Mouse (Mus musculus) limb, embryonic 11.5 days (tissue): ENCODE data around the gene Satb1. TPM values are rescaled to one million over a fixed set of nuclear protein-coding genes. Genes with fewer than 3 reads are reported as not detected.
A peak's percentile ranks its signal among the peaks of the same experiment; 100 is the strongest.

ENCODE experiments used
- ATAC-seq: fragments of 200-750 bp; cut with Nextera tagmentation; 2 replicates; pipeline ENCODE4 v1.8.0; 2017; ENCODE audit warnings: low read depth; ENCODE audit not compliant: insufficient number of reproducible peaks, low FRiP score, low TSS enrichment
- DNase-seq: peaks from one replicate; pipeline ENCODE4 v3.0.0-alpha.2; 2015; ENCODE audit warnings: low spot score
- H3K27ac ChIP-seq: fragments of 300-500 bp; sonication (generic); replicated peaks from 2 replicates; pipeline ENCODE4 v1.5.1; 2014; ENCODE audit warnings: low read depth, mild to moderate bottlenecking, low read length
- H3K27me3 ChIP-seq: fragments of 300-500 bp; sonication (generic); 2 replicates; pipeline ENCODE4 v1.6.1; 2014; ENCODE audit warnings: mild to moderate bottlenecking, low read length, mixed read lengths; ENCODE audit not compliant: control insufficient read depth, insufficient read depth
- H3K36me3 ChIP-seq: fragments of 300-500 bp; sonication (generic); 2 replicates; pipeline ENCODE4 v1.6.1; 2014; ENCODE audit warnings: mild to moderate bottlenecking, low read length, moderate library complexity, mixed read lengths; ENCODE audit not compliant: control insufficient read depth, insufficient read depth
- H3K4me1 ChIP-seq: fragments of 300-500 bp; sonication (generic); 2 replicates; pipeline ENCODE4 v1.6.1; 2014; ENCODE audit warnings: low read length, mixed read lengths; ENCODE audit not compliant: control insufficient read depth, insufficient read depth
- H3K4me2 ChIP-seq: fragments of 300-500 bp; sonication (generic); 2 replicates; pipeline ENCODE4 v1.6.1; 2014; ENCODE audit warnings: low read depth, mild to moderate bottlenecking, moderate library complexity; ENCODE audit not compliant: severe bottlenecking
- H3K4me3 ChIP-seq: fragments of 300-500 bp; sonication (generic); 2 replicates; pipeline ENCODE4 v1.5.1; 2014; ENCODE audit warnings: low read depth, low read length
- H3K9ac ChIP-seq: fragments of 300-500 bp; sonication (generic); 2 replicates; pipeline ENCODE4 v1.6.1; 2014; ENCODE audit warnings: mild to moderate bottlenecking, low read length
- H3K9me3 ChIP-seq: fragments of 300-500 bp; sonication (generic); 2 replicates; pipeline ENCODE4 v1.6.1; 2016; ENCODE audit warnings: low read length; ENCODE audit not compliant: control insufficient read depth
- WGBS: fragments of 180-500 bp; shearing (Covaris S2); extraction: QIAGEN DNeasy Blood & Tissue Kit; methylation state at CpG from one replicate; pipeline ENCODE4 v1.1.7; 2014; 5-methylcytosine and 5-hydroxymethylcytosine counted together
- polyA plus RNA-seq: library from polyadenylated mRNA; unstranded; fragments of >200 nt; fragmentation: Nextera tagmentation; extraction: Ambion mirVana; gene quantifications from 2 replicates; pipeline ENCODE4 v1.2.1, GENCODE M21; 2014

Satb1 gene
- polyA plus RNA-seq, 1 experiment from 2014 or later: 12.3 TPM

DNA sequence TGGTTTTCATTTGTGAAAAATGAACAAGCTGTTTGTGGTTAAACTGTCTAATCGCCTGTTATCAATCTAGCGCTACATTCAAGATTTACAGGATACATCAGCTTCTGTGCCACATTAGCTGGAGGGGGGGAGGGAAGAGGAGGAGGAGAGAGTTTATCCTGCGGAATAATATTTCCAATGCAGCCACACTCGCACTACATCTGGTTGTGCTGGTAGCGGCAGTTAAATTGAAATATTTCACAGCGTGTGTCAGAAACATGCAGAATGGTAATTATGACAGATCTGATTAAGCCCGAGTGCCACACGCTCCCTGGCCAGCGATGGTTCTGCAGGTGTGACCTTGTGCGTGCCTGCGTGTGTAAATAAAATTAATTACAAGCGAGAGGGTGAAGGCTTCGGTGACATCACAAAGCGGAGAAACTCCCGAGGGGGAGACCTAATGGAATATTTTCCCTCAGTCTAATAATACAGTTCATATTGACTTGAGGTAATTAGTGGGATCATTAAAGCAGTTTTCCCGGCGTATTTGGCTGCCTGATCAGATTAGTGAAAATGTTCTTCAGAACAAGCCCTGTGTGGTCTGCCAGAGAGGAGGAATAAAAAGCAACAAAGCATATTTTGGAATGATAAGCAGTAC lies 72.7 kb downstream of the Satb1 start:
- Histone ChIP-seq H3K4me2 (peak overlapping the region; percentile 32; the same call in 1 of the 2 replicates), H3K27ac (no peak overlapping the region), H3K36me3 (no peaks in the 10 kb centered on the region), H3K4me1 (peaks cover 11% of the 10 kb centered on the region; the same call in 1 of the 2 replicates), H3K9me3 (no peaks in the 10 kb centered on the region), H3K9ac (no peak overlapping the region), H3K4me3 (no peak overlapping the region), H3K27me3 (0 out of 2 replicates have a peak, but pooled peaks cover 2% of the 10 kb centered on the region)
- DNase-seq: peak; percentile 58
- 11% methylated on average over 17 of the region's 17 CpGs for WGBS
- peak; percentile 65; the same call in 1 of the 2 replicates for ATAC-seq

DNA sequence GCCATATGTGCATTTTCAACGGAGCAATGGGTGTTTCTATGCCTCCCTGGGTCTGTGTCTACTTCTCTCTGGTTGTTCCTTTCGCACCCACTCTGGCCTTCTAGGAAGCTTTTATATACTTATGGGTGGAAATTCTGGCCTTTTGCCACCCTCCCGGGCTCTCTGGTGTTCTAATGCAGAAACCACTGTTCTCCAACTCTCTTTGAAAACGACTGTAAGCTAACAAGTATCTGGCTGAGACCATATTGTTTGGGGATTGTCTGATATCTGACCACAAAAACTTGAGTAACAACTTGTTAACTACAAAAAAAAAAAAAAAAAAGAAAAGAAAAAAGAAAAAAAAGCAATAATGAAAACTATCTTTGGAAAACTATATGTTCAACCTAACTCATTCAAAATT lies 73.6 kb downstream of the Satb1 start:
- peaks cover 11% of the 10 kb centered on the region; the same call in 1 of the 2 replicates for H3K4me1 ChIP-seq
- 63% methylated on average over 4 of the region's 4 CpGs for WGBS
- no peak for ATAC-seq

DNA sequence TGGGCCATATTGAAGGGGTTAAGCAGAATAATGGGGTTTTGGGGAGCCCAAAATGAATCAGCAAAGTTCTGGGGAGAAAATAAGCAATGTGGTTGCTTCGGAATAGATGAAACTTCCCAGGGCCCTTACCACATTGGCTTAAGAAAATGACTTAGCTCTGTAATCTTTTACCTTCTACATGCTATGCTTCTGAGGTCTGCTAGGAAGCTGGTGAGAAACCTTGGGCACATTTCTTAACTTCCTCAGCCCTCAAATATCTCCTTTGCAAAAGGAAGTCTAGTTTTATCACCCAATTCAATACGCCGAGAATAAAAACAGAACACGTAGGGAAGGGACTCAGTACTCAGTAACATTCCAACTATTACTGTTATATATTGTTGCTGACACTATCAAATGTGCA lies 80.9 kb downstream of the Satb1 start:
- DNase-seq: no peak
- H3K27ac ChIP-seq: no peak overlapping the region
- H3K4me2 ChIP-seq: no peak overlapping the region
- no peak for ATAC-seq
- H3K4me1 ChIP-seq: no peaks in the 10 kb centered on the region
- H3K4me3 ChIP-seq: no peak overlapping the region
- H3K36me3 ChIP-seq: no peaks in the 10 kb centered on the region
- no peaks in the 10 kb centered on the region for H3K9me3 ChIP-seq
- WGBS: 91% methylated on average over 4 of the region's 4 CpGs
- no peak overlapping the region for H3K9ac ChIP-seq
- no peaks in the 10 kb centered on the region for H3K27me3 ChIP-seq

More for the DNA sequence above, 73.6 kb downstream of the Satb1 start:
- Histone ChIP-seq H3K9ac (no peak overlapping the region), H3K9me3 (no peaks in the 10 kb centered on the region), H3K27me3 (0 out of 2 replicates have a peak, but pooled peaks cover 2% of the 10 kb centered on the region), H3K36me3 (no peaks in the 10 kb centered on the region), H3K27ac (no peak overlapping the region), H3K4me2 (no peak overlapping the region), H3K4me3 (no peak overlapping the region)
- no peak for DNase-seq

DNA sequence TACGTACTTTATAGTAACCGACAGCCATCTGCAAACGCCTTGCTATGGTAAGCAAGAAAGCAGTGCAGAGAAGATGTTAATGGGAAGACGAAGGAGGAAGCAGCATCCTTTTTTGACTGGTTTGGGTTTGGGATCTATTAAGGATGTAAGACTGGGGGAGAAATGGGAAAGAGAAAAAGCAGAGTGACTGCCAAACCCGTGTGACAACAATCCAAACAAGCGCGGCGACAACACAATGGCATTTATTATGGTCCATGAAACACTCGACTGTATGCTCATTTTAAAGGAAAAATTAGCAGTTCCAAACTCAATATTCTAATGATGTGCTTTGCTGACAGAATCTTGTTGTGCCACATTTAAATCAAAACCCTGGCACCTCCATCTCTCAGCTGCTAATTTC lies 85.9 kb downstream of the Satb1 start:
- no peaks in the 10 kb centered on the region for H3K27me3 ChIP-seq
- no peak overlapping the region for H3K4me3 ChIP-seq
- WGBS: 82% methylated on average over 9 of the region's 9 CpGs
- no peak overlapping the region for H3K27ac ChIP-seq
- peaks cover 6% of the 10 kb centered on the region for H3K4me1 ChIP-seq
- H3K9me3 ChIP-seq: no peaks in the 10 kb centered on the region
- ATAC-seq (no peak), DNase-seq (peak; percentile 13)
- no peak overlapping the region for H3K4me2 ChIP-seq
- H3K36me3 ChIP-seq: no peaks in the 10 kb centered on the region
- no peak overlapping the region for H3K9ac ChIP-seq

DNA sequence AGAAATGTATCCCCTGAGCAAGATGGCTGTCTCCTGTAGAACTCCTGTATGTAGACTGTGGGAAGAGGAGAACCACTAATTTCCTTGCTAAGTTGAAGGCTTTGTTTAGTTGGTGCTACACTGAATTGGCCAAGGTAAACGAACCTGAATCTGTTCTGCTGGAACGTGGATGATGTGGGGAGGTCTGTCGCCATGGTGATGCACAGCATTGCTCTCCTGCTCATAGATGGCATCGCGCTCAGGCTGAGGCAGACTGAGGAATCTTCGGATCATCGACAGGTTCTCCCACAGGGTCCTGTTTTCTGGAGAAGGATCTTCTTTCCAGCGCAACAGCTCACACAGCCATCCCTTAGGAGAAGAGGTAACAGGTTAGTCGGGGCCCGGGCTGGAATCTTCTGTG lies 90.6 kb downstream of the Satb1 start:
- ATAC-seq (no peak), DNase-seq (peak; percentile 20)
- H3K4me2 ChIP-seq: no peak overlapping the region
- H3K27me3 ChIP-seq: no peaks in the 10 kb centered on the region
- H3K9ac ChIP-seq: no peak overlapping the region
- WGBS: 78% methylated on average over 10 of the region's 10 CpGs
- no peaks in the 10 kb centered on the region for H3K9me3 ChIP-seq
- H3K4me3 ChIP-seq: no peak overlapping the region
- H3K4me1 ChIP-seq: peaks cover 11% of the 10 kb centered on the region
- H3K36me3 ChIP-seq: no peaks in the 10 kb centered on the region
- no peak overlapping the region for H3K27ac ChIP-seq

DNA sequence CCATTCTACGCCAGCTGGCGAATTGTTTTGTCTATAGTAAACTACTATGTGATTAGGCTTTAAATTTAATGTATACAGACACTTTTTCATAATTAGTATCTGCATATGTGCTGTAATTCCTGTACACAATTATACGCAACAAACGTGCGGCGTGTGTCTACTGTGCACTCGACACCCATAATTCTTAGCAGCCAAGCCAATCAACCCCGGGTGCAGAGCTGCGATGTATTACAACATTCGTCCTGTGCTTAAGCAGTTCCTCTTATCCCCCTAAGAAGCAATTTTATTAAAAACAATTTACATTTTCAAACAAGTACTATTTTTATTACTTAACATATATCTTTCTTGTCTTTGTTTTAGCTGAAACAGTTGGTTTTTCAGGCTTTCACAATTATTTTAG lies 92.0 kb downstream of the Satb1 start:
- H3K9me3 ChIP-seq: no peaks in the 10 kb centered on the region
- peaks cover 7% of the 10 kb centered on the region for H3K4me1 ChIP-seq
- ATAC-seq (no peak), DNase-seq (peak; percentile 17)
- no peak overlapping the region for H3K27ac ChIP-seq
- WGBS: 86% methylated on average over 10 of the region's 10 CpGs
- no peaks in the 10 kb centered on the region for H3K36me3 ChIP-seq
- no peak overlapping the region for H3K4me2 ChIP-seq
- H3K4me3 ChIP-seq: no peak overlapping the region
- no peak overlapping the region for H3K9ac ChIP-seq
- H3K27me3 ChIP-seq: no peaks in the 10 kb centered on the region

DNA sequence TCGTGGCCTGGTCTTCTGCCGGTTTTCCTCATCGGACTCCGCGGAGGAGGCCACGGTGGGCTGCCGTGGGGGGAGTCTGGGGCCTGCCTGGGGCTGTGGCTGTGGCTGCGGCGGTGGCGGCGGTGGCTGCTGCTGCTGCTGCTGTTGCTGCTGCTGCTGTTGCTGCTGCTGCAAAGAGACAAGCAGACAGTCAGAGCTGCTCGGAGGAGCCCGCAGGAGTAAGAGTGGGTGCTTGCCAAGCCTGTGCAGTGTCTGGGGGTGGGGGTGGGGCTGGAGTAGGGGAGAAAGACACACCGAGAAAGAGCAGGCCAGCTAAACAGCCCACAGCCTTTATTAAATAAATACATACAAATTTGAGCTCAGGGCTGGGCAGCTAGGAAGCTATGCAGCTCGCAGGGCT lies 92.8 kb downstream of the Satb1 start:
- DNase-seq (peak; percentile 19), ATAC-seq (no peak)
- no peaks in the 10 kb centered on the region for H3K36me3 ChIP-seq
- 91% methylated on average over 15 of the region's 15 CpGs for WGBS
- no peaks in the 10 kb centered on the region for H3K27me3 ChIP-seq
- no peak overlapping the region for H3K27ac ChIP-seq
- H3K4me2 ChIP-seq: no peak overlapping the region
- H3K9me3 ChIP-seq: no peaks in the 10 kb centered on the region
- no peak overlapping the region for H3K9ac ChIP-seq
- peaks cover 7% of the 10 kb centered on the region for H3K4me1 ChIP-seq
- no peak overlapping the region for H3K4me3 ChIP-seq

DNA sequence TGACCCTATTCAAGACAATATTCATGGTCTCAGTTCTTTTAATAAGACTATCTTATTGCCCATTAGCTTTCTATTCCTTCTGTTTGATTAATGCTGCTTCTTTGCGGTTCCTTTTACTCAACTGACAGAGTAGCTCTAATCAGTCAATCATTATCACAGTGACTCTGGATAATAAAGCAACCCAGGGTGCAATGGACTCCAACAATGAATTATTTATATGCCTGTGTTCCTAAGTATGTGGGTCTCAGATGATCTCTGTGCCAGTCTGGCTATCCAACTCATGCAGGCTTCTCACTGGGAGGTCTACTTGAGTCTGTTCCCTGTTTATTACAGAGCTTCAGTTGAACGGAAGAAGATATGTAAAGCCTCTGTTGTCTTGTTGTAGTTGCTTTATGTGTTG lies 108.6 kb downstream of the Satb1 start:
- no peak for ATAC-seq
- Histone ChIP-seq H3K9me3 (no peaks in the 10 kb centered on the region), H3K4me1 (no peaks in the 10 kb centered on the region), H3K27ac (no peak overlapping the region), H3K4me2 (no peak overlapping the region), H3K27me3 (no peaks in the 10 kb centered on the region), H3K9ac (no peak overlapping the region), H3K36me3 (no peaks in the 10 kb centered on the region), H3K4me3 (no peak overlapping the region)
- 87% methylated on average over 2 of the region's 2 CpGs for WGBS
- no peak for DNase-seq

DNA sequence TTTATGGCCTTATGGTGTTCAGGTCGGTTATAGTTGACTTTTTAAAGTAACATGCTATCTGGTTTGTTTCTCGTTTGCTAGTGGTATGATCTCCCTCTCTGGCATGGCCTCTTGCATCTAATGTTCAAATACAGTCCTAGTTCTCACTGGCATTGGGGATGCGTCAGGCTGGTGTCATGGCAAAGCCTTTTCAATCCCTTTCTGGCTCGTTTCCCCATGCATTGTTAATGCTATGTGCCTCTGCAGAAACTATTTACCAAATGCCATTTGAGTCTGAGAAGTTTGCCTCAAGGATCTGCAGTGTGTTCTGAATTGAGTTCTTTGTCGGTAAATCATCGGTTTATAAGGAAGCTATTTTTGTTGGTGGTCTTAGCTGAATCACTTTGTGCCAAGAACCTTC lies 137.4 kb downstream of the Satb1 start:
- 80% methylated on average over 6 of the region's 6 CpGs for WGBS
- H3K27me3 ChIP-seq: no peaks in the 10 kb centered on the region
- H3K9me3 ChIP-seq: no peaks in the 10 kb centered on the region
- H3K4me2 ChIP-seq: no peak overlapping the region
- no peaks in the 10 kb centered on the region for H3K4me1 ChIP-seq
- no peaks in the 10 kb centered on the region for H3K36me3 ChIP-seq
- no peak overlapping the region for H3K9ac ChIP-seq
- H3K4me3 ChIP-seq: no peak overlapping the region
- H3K27ac ChIP-seq: no peak overlapping the region
- ATAC-seq: no peak
- DNase-seq: no peak
